Mouse (Mus musculus) testis, adult 2 months (tissue): ENCODE data around the gene Man2a2. TPM values are rescaled to one million over a fixed set of nuclear protein-coding genes. Genes with fewer than 3 reads are reported as not detected.

ENCODE experiments used
- H3K27ac ChIP-seq: fragments of 200-500 bp; 2 replicates; pipeline ENCODE4 v1.5.1; 2012; ENCODE audit warnings: low read depth, low read length; ENCODE audit not compliant: control insufficient read depth, insufficient read depth
- H3K27me3 ChIP-seq: fragments of 200-500 bp; 2 replicates; pipeline ENCODE4 v1.6.1; 2012; ENCODE audit warnings: mild to moderate bottlenecking, low read length, moderate library complexity; ENCODE audit not compliant: control insufficient read depth, insufficient read depth
- H3K36me3 ChIP-seq: fragments of 200-500 bp; 2 replicates; pipeline ENCODE4 v1.6.1; 2012; ENCODE audit warnings: mild to moderate bottlenecking, low read length; ENCODE audit not compliant: control insufficient read depth, insufficient read depth
- H3K4me1 ChIP-seq: fragments of 200-500 bp; 2 replicates; pipeline ENCODE4 v1.6.1; 2012; ENCODE audit warnings: low read length; ENCODE audit not compliant: control insufficient read depth, insufficient read depth
- H3K4me3 ChIP-seq: fragments of 200-500 bp; 2 replicates; pipeline ENCODE4 v1.5.1; 2012; ENCODE audit warnings: low read depth, mild to moderate bottlenecking, low read length, moderate library complexity, mixed read lengths; ENCODE audit not compliant: control insufficient read depth
- CTCF ChIP-seq: fragments of 200-500 bp; IDR thresholded peaks from 2 replicates; pipeline ENCODE4 v1.5.1; 2012; ENCODE audit warnings: low read depth, mild to moderate bottlenecking, inconsistent platforms, low read length, moderate library complexity; ENCODE audit not compliant: control insufficient read depth, insufficient read depth, insufficient replicate concordance
- POLR2A ChIP-seq: fragments of 200-500 bp; IDR thresholded peaks from 2 replicates; pipeline ENCODE4 v1.6.1; 2012; ENCODE audit warnings: low read depth, mild to moderate bottlenecking, inconsistent platforms, low read length, moderate library complexity; ENCODE audit not compliant: control insufficient read depth
- polyA plus RNA-seq: library from polyadenylated mRNA; depleted of rRNA; stranded (reverse); fragments of >200 nt; gene quantifications from 2 replicates; pipeline ENCODE4 v1.2.3, GENCODE M21; 2012

Gene Man2a2
- polyA plus RNA-seq, 1 experiment = 71.5 TPM

- H3K27me3 ChIP-seq = no peaks in the 10 kb centered on the region
- H3K4me1 ChIP-seq = peaks cover 23% of the 10 kb centered on the region
- no peaks in the 10 kb centered on the region for H3K36me3 ChIP-seq
- no peak for TF ChIP-seq POLR2A
- no peak for TF ChIP-seq CTCF
- peak overlapping the region; percentile 45 for H3K27ac ChIP-seq
- peak overlapping the region; percentile 68 for H3K4me3 ChIP-seq
Observed at GRCm38 (mm10) chr7:80387033-80387632, 16.0 kb upstream of the Man2a2 start.

- Histone ChIP-seq H3K27ac (peak overlapping the region; percentile 45; the same call in 1 of the 2 replicates), H3K36me3 (no peaks in the 10 kb centered on the region), H3K27me3 (no peaks in the 10 kb centered on the region), H3K4me1 (peaks cover 23% of the 10 kb centered on the region), H3K4me3 (peak overlapping the region; percentile 60)
- TF ChIP-seq POLR2A = no peak
- peak; percentile 93; the same call in 1 of the 2 replicates for TF ChIP-seq CTCF
Observed at GRCm38 (mm10) chr7:80386235-80386930, 15.2 kb upstream of the Man2a2 start.

DNA sequence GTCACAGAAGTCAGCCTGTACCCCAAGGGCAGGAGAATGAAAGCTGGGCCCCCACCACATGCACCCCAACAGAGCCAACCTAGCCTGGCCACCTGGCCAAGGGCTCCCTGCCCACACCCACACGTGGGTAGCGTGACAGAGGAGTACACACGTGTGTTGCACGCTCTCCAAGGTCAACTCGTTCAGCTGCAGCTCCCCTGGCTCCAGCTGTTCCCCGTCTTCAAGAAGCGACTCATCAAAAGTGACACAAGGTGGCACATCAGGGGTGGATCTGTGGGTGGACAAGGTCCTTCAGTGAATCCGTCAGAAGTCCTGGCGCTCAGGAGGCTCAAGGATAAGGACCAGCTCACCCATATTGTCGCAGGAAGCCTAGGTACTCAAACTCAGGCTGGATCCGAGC, 11.7 kb upstream of the Man2a2 start:
- H3K36me3 ChIP-seq = no peaks in the 10 kb centered on the region
- no peak overlapping the region for H3K4me3 ChIP-seq
- TF ChIP-seq POLR2A (no peak), CTCF (no peak)
- H3K4me1 ChIP-seq = peaks cover 19% of the 10 kb centered on the region
- no peaks in the 10 kb centered on the region for H3K27me3 ChIP-seq
- no peak overlapping the region for H3K27ac ChIP-seq

DNA sequence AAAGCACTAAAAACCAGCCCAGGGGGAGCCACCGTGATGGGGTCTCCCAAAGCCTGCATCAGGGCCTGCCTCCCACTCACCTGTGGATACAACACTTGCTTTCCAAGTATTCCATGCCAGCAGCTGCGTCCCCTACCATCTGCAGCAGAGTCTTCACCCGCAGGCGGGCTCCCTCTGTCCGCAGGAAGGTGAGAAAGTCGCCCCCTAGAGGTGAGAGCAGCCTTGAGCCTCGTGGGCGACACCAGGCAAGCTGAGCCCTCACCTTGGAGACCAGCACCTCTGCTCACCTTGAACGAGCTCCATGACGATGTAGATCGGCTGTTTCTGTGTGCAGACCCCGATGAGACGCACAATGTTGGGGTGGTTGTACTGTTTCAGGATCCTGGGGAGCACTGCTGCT, 8.4 kb upstream of the Man2a2 start:
- H3K27ac ChIP-seq = no peak overlapping the region
- no peaks in the 10 kb centered on the region for H3K36me3 ChIP-seq
- TF ChIP-seq CTCF = peak; percentile 50; the same call in 1 of the 2 replicates
- TF ChIP-seq POLR2A = no peak
- H3K27me3 ChIP-seq = no peaks in the 10 kb centered on the region
- peaks cover 4% of the 10 kb centered on the region for H3K4me1 ChIP-seq
- no peak overlapping the region for H3K4me3 ChIP-seq

DNA sequence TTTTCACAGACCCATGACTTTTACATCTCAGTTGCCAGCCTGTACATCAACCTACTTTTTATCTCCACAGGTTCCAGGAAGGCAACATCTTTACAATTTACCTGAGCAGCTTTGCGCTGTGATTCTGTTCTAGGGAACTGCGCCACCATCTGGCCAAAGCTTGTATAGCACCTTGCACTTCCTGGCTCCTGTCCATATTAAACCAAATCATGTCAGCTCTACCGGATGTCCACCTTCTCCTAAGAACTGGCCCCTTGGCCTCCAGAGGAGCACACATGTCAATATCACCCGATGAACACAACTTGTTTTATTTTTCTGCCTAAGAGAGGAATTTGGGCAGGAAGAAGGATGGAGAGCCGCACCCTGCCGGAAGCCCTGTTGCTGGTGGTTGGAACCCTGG, 6.3 kb upstream of the Man2a2 start:
- no peaks in the 10 kb centered on the region for H3K27me3 ChIP-seq
- H3K27ac ChIP-seq = no peak overlapping the region
- H3K4me1 ChIP-seq = peaks cover 2% of the 10 kb centered on the region; the same call in 1 of the 2 replicates
- no peaks in the 10 kb centered on the region for H3K36me3 ChIP-seq
- no peak overlapping the region for H3K4me3 ChIP-seq
- peak; percentile 85; the same call in 1 of the 2 replicates for TF ChIP-seq CTCF
- no peak for TF ChIP-seq POLR2A

GRCm38 (mm10) chr7:80376192-80376591, 5.0 kb upstream of the Man2a2 start:
- TF ChIP-seq CTCF (no peak), POLR2A (no peak)
- Histone ChIP-seq H3K36me3 (no peaks in the 10 kb centered on the region), H3K27ac (no peak overlapping the region), H3K4me1 (peaks cover 2% of the 10 kb centered on the region), H3K4me3 (no peak overlapping the region), H3K27me3 (no peaks in the 10 kb centered on the region)

DNA sequence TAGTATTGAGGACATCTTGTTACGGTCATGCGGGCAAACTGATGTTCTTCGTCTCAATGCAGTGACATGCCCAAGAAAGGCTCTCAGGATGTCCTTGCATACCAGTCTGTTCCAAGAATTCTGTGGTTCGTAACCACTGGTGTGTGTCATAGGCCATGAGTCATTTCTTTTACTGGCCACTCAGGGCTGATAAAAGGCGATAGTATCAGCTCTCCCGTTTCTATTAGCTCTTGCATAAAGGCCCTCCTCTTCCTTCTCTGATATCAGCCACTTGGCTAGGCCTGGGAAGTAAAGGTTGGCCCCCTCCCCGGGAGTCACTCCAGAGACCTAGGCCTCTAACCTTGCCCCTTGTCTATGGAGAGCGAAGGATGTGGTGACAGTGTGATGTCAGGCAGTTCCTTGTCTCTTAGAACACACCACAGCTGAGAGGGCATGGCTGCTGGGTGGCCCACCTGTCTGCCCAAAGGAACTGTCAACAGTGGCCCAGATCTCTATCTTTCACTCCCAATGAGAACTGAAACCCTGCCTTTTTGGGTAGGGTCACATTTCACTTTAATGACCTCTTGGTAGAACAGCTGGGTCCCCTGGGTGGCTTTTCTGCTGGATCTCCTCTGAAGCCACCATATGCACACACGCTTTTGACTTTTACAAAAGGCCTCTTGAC, 4.3 kb upstream of the Man2a2 start:
- Histone ChIP-seq H3K27me3 (no peaks in the 10 kb centered on the region), H3K36me3 (no peaks in the 10 kb centered on the region), H3K4me3 (no peak overlapping the region), H3K27ac (no peak overlapping the region), H3K4me1 (peaks cover 2% of the 10 kb centered on the region)
- TF ChIP-seq CTCF (no peak), POLR2A (no peak)
